Comparison of ENCODE assay signal across 8 mouse cellular contexts in the genomic region with DNA sequence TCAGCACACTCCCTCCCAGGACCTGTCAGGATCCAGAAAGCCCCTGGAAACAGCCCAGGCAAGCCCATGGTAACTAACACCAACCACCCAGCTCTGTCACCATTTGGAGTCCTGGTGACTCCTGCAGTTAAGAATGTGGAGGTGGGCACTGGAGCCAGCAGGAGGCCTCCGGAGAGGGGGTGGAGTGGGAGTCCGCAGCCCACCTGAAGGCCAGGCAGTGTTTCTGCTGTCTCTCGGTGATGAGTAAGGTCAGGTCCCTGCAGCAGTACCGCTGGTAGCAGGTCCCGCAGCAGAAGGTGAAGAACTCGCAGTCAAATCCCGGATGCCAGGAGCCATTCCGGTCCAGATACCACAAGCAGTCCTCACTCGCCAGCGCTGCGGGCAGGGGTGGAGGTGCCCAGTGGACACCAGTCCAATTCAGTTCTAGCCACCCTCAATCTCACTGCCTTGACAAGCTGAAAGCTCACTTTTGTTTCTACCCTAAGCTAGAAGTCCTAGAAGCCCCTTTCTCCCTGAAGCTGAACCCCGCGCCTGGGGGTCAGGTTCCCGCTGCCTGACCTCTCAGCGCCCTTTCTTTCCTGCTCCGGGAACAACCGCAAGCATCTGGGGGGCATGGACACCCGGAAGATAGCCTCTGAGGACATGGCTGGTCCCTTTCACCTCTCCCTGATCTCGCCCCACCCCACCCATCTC. TPM values are rescaled to one million over a fixed set of nuclear protein-coding genes. Genes with fewer than 3 reads are reported as not detected.
DNase-seq lines count a peak whose midpoint lies in the region; ATAC-seq and TF ChIP-seq lines count a peak whose summit lies in the region.

No protein-coding gene starts in this region.

- H3K27me3 ChIP-seq in E14TG2a.4 (ENCODE audit: insufficient read depth, low read length), result peaks cover 62% of the 10 kb centered on the region
- no peaks in the 10 kb centered on the region for H3K27me3 ChIP-seq in embryonic facial prominence, embryonic 11.5 days (ENCODE audit: control insufficient read depth, insufficient read depth, low read length)
- H3K27me3 ChIP-seq in hindbrain, postnatal 0 days (ENCODE audit: insufficient read depth, low read length), result no peaks in the 10 kb centered on the region
- peaks cover 64% of the 10 kb centered on the region for H3K27me3 ChIP-seq in liver, embryonic 15.5 days

- H3K9ac ChIP-seq in embryonic facial prominence, embryonic 11.5 days (replicated peaks; ENCODE audit: low read length), result peak overlapping the region; percentile 76
- peak overlapping the region; percentile 90 for H3K9ac ChIP-seq in hindbrain, postnatal 0 days (replicated peaks; ENCODE audit: low read length)
- H3K9ac ChIP-seq in liver, embryonic 15.5 days, result no peak overlapping the region

- peak overlapping the region; percentile 69 for H3K4me2 ChIP-seq in embryonic facial prominence, embryonic 11.5 days (ENCODE audit: low read depth, low read length)
- peak overlapping the region; percentile 93 for H3K4me2 ChIP-seq in hindbrain, postnatal 0 days (ENCODE audit: low read depth, low read length)
- peak overlapping the region; percentile 70 for H3K4me2 ChIP-seq in liver, embryonic 15.5 days

- no peaks in the 10 kb centered on the region for H3K36me3 ChIP-seq in E14TG2a.4 (ENCODE audit: insufficient read depth, low read length)
- H3K36me3 ChIP-seq in embryonic facial prominence, embryonic 11.5 days (replicated peaks; ENCODE audit: control insufficient read depth, insufficient read depth, low read depth, low read length), result no peaks in the 10 kb centered on the region
- no peaks in the 10 kb centered on the region for H3K36me3 ChIP-seq in hindbrain, postnatal 0 days (ENCODE audit: insufficient read depth, low read length)
- H3K36me3 ChIP-seq in liver, embryonic 15.5 days (replicated peaks), result no peaks in the 10 kb centered on the region

- H3K4me1 ChIP-seq in E14TG2a.4 (replicated peaks; ENCODE audit: low read depth, low read length), result peaks cover 24% of the 10 kb centered on the region
- H3K4me1 ChIP-seq in embryonic facial prominence, embryonic 11.5 days (ENCODE audit: control insufficient read depth, insufficient read depth, low read length), result peaks cover 4% of the 10 kb centered on the region
- peaks cover 22% of the 10 kb centered on the region for H3K4me1 ChIP-seq in hindbrain, postnatal 0 days (ENCODE audit: insufficient read depth, low read length)
- peaks cover 9% of the 10 kb centered on the region; the same call in 1 of the 2 replicates for H3K4me1 ChIP-seq in liver, embryonic 15.5 days (replicated peaks)

- no peaks in the 10 kb centered on the region for H3K9me3 ChIP-seq in E14TG2a.4 (ENCODE audit: low read length)
- no peaks in the 10 kb centered on the region for H3K9me3 ChIP-seq in embryonic facial prominence, embryonic 11.5 days (replicated peaks; ENCODE audit: control insufficient read depth, low read length)
- no peaks in the 10 kb centered on the region for H3K9me3 ChIP-seq in hindbrain, postnatal 0 days (ENCODE audit: low read length)
- no peaks in the 10 kb centered on the region for H3K9me3 ChIP-seq in liver, embryonic 15.5 days (replicated peaks)

- H3K4me3 ChIP-seq in E14TG2a.4 (replicated peaks; ENCODE audit: low read length), result peak overlapping the region; percentile 84
- peak overlapping the region; percentile 52 for H3K4me3 ChIP-seq in embryonic facial prominence, embryonic 11.5 days (ENCODE audit: low read depth, low read length)
- H3K4me3 ChIP-seq in hindbrain, postnatal 0 days (ENCODE audit: low read length), result peak overlapping the region; percentile 80
- H3K4me3 ChIP-seq in liver, embryonic 15.5 days (replicated peaks), result peak overlapping the region; percentile 46

- 2% methylated on average over 19 of the region's 19 CpGs for WGBS in embryonic facial prominence, embryonic 11.5 days
- 1% methylated on average over 19 of the region's 19 CpGs for WGBS in hindbrain, postnatal 0 days
- WGBS in liver, embryonic 15.5 days (ENCODE audit: insufficient replicate concordance), result 9% methylated on average over 19 of the region's 19 CpGs

- TF ChIP-seq CTCF in E14TG2a.4 (conservative IDR thresholded peaks at IDR 0.05; ENCODE audit: low read length), result no peak
- TF ChIP-seq CTCF in hindbrain, postnatal 0 days (IDR thresholded peaks at IDR 0.05; ENCODE audit: low read depth), result no peak

- no peak for ATAC-seq in embryonic facial prominence, embryonic 11.5 days (replicated peaks; ENCODE audit: insufficient number of reproducible peaks, low FRiP score, low TSS enrichment, low read depth)
- no peak for ATAC-seq in hindbrain, postnatal 0 days
- no peak for ATAC-seq in liver, embryonic 15.5 days (ENCODE audit: insufficient read depth)

- H3K27ac ChIP-seq in embryonic facial prominence, embryonic 11.5 days (replicated peaks; ENCODE audit: low read depth, low read length), result no peak overlapping the region
- H3K27ac ChIP-seq in hindbrain, postnatal 0 days, result peak overlapping the region; percentile 90
- no peak overlapping the region for H3K27ac ChIP-seq in liver, embryonic 15.5 days (replicated peaks)

- peak; percentile 37 for DNase-seq in gastrocnemius, adult 18-20 months (ENCODE audit: low spot score)
- DNase-seq in gastrocnemius, postnatal 25 days, result no peak
- peak; percentile 29 for DNase-seq in embryonic facial prominence, embryonic 11.5 days (ENCODE audit: low spot score)
- DNase-seq in hindbrain, postnatal 0 days (ENCODE audit: low spot score), result peak; percentile 41
- DNase-seq in layer of hippocampus, postnatal 36 days, result no peak
- no peak for DNase-seq in c-Kit-positive CD71-positive TER-119-positive erythroid progenitor cells, embryonic 14.5 days (ENCODE audit: low spot score)

RNA-seq across cellular contexts. Expression of a gene that starts 0.7 kb away (rescaled TPM):
- 100 to 1,000 TPM; 161 to 171 TPM for total RNA-seq in gastrocnemius, adult 18-20 months (2021)
- 100 to 1,000 TPM; 236 to 261 TPM for total RNA-seq in gastrocnemius, postnatal 25 days (2021)
- polyA plus RNA-seq in embryonic facial prominence, embryonic 11.5 days (2014; fragmentation: Nextera tagmentation; extraction: Ambion mirVana), result 29.2 and 32.3 TPM in 2 replicates
- 158 and 165 TPM in 2 replicates for total RNA-seq in hindbrain, postnatal 0 days (2014; rRNA removed)
- 160 and 161 TPM in 2 replicates for polyA plus RNA-seq in hindbrain, postnatal 0 days (2015; fragmentation: Nextera tagmentation; extraction: Ambion mirVana)
- 1.3 and 1.6 TPM in 2 replicates for polyA plus RNA-seq in liver, embryonic 15.5 days (2015; fragmentation: Nextera tagmentation; extraction: Ambion mirVana)
- total RNA-seq in layer of hippocampus, postnatal 36 days (2021), result 100 to 1,000 TPM; 112 to 121 TPM

RNA-seq across cellular contexts. Expression of a gene that starts 49.7 kb away (rescaled TPM):
- 10 to 100 TPM in 1 of 2 experiments, 1 to 10 TPM in 1; 6.0 to 10.8 TPM for total RNA-seq in gastrocnemius, adult 18-20 months (2021)
- 10 to 100 TPM in 1 of 2 experiments, 1 to 10 TPM in 1; 3.0 to 10.9 TPM for total RNA-seq in gastrocnemius, postnatal 25 days (2021)
- 0.55 and 0.66 TPM in 2 replicates for polyA plus RNA-seq in embryonic facial prominence, embryonic 11.5 days (2014; fragmentation: Nextera tagmentation; extraction: Ambion mirVana)
- total RNA-seq in hindbrain, postnatal 0 days (2014; rRNA removed), result 0.47 TPM in 1 of 2 replicates, not detected in the other
- 0.24 and 0.38 TPM in 2 replicates for polyA plus RNA-seq in hindbrain, postnatal 0 days (2015; fragmentation: Nextera tagmentation; extraction: Ambion mirVana)
- polyA plus RNA-seq in liver, embryonic 15.5 days (2015; fragmentation: Nextera tagmentation; extraction: Ambion mirVana), result 0.12 and 0.16 TPM in 2 replicates
- under 1 TPM; 0.70 to 0.91 TPM for total RNA-seq in layer of hippocampus, postnatal 36 days (2021)

RNA-seq across cellular contexts. Expression of a gene that starts 56.0 kb away (rescaled TPM):
- total RNA-seq in gastrocnemius, adult 18-20 months (2021), result 10 to 100 TPM; 20.5 to 26.2 TPM
- total RNA-seq in gastrocnemius, postnatal 25 days (2021), result 10 to 100 TPM; 26.0 to 29.0 TPM
- 193 and 205 TPM in 2 replicates for polyA plus RNA-seq in embryonic facial prominence, embryonic 11.5 days (2014; fragmentation: Nextera tagmentation; extraction: Ambion mirVana)
- 118 and 134 TPM in 2 replicates for total RNA-seq in hindbrain, postnatal 0 days (2014; rRNA removed)
- polyA plus RNA-seq in hindbrain, postnatal 0 days (2015; fragmentation: Nextera tagmentation; extraction: Ambion mirVana), result 90.9 and 91.1 TPM in 2 replicates
- polyA plus RNA-seq in liver, embryonic 15.5 days (2015; fragmentation: Nextera tagmentation; extraction: Ambion mirVana), result 25.6 and 27.5 TPM in 2 replicates
- 100 to 1,000 TPM; 158 to 162 TPM for total RNA-seq in layer of hippocampus, postnatal 36 days (2021)

Comparison
In these comparisons a context has a peak if more than half of its experiments do, and no peak if none do; other contexts are left out.
1. DNase-seq: peak in gastrocnemius, adult 18-20 months (single experiment), embryonic facial prominence, embryonic 11.5 days (single experiment) and hindbrain, postnatal 0 days (single experiment); none in gastrocnemius, postnatal 25 days (single experiment), layer of hippocampus, postnatal 36 days (0 of 2) and c-Kit-positive CD71-positive TER-119-positive erythroid progenitor cells, embryonic 14.5 days (single experiment).
2. Peak in every context shown above with its lines, with median percentiles within 50 percentile points of each other: H3K4me3 ChIP-seq and H3K4me2 ChIP-seq.